Mouse (Mus musculus) lung, postnatal 14 days (tissue): Measurements from ENCODE around the gene Apc2.

ENCODE experiments used
- DNase-seq: peaks from one replicate; pipeline ENCODE4 v3.0.0; 2021

The Apc2 gene

DNA sequence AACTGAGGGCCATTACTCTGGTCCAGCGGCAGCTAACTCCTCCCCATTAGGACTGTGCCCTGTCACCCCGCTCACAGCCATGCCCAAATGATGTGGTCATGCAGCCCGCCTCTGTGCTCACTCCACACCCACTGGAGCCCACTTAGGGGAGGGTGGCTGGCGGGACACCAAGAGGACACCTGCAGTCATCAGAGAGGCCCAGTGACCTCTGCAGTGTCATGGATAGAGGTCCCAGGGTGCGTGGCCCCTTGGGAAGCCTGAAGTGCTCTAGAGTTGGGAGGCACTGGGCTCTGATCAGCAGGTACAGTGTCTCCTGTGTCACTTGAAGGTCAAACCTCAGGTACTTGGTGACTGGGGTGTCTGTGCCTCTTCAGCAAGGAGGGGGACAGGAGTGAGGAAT lies 1.0 kb downstream of the Apc2 start:
- DNase-seq = no peak

DNA sequence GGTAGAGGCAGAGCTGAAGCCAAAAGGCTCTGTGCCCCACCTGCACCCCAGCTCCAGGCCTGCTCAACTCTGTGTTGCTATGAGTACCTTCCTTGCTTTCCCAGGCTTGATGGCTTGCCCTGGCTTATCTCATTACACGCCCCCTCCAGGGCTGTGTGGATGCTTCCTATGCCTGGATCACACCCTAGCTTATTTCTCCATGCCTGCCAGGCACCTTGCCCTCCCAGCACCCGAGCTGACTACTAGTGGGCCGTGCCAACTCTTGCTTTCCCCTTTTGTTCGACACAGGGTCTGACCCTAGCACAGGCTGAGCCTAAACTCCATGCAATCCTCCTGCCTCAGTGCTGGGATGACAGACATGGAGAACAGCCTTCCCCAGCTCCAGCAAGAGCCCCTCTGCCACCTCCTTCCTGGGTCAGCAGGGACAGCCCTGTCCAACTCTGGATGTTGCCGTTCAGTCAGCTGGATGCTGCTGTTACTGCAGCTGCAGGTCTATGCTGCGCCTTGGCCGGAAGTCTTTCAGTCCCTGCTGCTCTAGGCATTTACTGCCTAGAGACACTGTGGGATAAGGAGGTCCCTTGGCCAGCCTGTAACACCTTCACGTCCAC lies 1.9 kb downstream of the Apc2 start:
- DNase-seq = no peak

DNA sequence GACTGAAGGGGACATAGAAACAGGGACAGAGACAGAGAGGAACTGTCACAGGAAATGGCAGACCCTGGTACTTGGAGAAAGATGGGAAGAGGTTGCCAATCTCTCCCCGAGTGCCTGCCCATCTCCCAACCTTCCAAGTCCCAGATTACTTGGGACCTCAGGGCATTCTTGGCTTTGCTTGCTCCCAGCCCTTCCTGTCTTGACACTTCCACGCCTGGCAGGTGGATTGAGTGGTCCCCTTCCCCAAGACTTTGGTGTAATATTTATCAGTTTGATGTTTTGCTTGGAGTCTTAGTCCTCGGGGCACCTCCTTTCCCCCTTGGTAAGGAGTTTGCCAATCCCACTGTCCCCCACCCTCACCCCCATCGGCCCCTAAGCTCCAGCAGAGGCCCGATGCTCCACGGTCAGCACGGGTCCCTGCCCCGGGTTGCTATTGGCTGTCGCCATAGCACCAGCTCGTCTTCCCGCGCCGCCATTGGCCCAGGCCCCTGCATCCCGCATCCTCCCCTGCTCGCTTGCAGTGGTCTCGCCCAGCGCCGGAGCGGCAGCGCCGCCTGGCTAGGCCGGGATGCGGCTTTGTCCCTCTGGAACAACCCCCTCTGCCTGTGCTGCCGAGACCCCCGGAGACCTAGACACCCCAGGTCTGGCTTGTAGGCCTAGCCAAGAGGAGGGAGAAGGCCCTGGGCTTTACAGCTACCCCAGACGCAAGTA lies 2.9 kb downstream of the Apc2 start:
- no peak for DNase-seq

DNA sequence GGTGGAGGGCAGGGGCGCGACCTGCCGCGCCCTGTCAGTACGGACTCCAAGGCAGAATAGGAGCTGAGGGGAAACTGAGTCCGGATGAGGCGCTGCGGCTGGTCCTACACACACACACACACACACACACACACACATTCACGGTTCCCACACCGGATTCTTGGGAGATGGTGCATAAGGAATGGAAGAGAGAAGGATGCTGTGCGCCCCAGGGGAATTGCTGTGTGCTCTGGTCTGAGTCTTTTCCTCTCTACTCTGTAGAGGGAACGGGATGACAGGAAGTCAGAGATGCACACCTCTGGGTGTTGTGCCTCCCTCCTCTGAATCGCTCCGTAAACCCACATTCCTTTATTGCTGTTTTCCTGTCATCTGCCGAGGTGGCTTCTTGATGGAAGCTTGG lies 3.5 kb downstream of the Apc2 start:
- no peak for DNase-seq

DNA sequence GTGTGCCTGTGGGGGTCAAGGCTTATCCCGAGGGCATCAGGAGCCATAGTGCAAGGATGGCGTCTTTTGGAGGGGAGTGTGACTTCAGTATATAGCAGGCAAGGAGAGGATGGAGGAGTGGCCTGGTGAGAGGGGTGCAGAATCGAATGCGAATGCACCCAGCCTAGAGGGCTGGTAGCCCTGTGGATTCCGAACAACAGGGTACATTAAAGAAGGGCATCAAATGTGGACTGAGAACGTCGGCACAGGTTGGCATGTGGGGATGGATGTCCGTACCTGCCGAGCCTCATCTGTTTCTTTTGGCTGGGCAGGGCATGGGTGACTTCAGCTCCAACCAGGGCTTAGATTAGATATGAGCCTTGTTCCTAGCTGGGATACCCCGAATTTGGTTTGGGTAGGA lies 4.0 kb downstream of the Apc2 start:
- no peak for DNase-seq

DNA sequence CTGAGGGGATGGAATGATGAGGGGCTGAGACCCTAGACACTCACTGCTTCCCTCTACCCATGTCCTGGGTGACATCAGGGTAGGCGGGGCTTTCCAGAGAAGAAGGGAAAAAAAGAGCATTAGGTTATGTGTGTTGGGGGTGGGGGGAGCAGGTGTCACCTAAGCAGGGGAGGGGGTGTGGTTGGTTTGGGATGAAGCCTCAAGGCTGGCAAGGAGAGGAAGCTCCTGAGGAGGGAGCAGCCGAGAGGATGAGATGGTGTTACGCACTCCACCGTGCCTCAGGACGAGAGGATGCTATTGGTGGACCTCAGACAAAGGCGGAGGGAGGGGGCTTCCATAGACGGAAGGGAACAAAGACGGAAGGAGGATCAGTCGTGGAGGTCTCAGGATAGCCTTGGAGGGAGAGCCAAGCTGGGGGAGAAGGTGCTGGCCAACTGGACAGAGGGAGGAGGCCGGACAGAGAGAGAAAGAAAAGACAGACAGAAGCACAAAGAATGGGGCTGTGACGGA lies 5.0 kb downstream of the Apc2 start:
- DNase-seq = no peak

DNA sequence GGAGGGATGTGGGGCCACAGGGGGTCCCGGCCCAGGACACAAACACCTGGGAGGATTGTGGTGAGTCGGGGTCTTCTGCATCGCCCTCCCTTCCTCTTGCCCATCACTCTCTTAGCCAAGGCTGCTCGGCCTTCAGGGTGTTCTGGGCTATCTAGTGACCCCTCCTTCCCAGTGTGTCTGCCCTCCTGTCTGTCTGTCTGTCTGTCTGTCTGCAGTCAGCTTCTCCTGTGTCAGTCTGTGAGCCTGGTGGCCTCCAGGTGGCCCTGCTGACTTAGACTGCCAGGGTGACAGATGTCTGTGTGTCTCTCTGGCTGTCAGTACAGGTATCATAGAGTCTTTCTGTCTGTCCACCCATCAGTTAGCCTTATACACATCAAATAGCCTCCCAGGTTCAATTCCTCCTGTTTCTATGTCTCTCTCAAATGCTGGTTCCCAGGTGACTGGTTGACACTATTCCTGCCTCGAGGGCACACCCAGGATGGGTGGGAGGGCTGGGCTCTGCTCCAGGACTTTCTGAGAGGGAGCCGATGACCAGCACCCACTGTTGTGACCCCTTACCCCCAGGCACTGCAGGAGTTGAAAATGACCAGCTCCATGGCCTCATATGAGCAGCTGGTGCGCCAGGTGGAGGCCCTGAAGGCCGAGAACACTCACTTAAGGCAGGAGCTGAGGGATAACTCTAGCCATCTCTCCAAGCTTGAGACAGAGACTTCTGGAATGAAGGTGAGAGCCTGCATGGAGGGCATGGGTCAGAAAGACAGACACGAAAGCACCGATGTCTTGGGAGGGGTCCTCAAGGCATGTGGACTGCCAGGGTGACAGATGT lies 5.7 kb downstream of the Apc2 start:
- no peak for DNase-seq

DNA sequence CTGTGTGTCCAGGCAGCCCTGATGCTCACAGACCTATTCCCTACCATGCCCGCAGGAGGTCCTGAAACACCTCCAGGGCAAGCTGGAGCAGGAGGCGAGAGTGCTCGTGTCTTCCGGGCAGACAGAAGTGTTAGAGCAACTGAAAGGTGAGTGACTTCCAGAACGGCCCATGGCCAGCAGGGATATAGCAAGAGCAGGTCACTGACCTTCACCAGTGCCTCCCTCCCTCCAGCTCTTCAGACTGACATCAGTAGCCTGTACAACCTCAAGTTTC lies 6.2 kb downstream of the Apc2 start:
- no peak for DNase-seq

DNA sequence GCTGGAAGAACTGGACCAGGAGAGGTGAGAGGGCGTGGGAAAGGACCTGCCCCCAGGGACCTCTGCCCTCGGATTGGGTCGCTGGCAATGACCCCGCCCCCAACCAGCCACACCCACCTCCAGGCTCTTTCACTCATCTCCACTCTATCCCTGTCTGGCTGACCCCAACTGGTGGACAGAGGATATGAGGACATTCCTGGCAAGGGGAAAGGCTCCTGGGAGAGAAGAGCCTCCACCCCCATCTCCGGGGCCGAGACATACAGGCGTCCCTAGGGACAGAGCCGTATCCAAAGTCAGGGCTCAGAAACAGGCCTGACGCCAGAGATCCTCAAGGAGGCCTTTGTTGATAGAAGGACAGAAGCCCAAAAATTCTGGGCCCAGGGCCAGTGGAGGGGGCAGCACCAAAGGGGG lies 6.7 kb downstream of the Apc2 start:
- peak; percentile 80 for DNase-seq

DNA sequence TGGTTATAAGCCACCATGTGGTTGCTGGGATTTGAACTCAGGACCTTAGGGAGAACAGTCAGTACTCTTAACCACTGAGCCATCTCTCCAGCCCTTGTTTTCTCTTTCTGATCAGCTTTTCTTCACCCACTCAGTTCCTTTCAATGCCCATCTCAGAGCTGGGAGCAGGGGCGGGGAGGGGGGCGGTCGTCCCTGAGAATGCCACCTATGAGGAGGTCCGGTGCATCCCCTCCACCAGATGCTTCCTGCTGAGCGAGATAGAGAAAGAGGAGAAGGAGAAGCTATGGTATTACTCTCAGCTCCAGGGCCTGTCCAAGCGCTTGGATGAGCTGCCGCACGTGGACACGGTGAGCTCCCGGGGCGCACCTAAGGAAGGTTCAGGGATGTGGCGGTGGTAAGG lies 8.7 kb downstream of the Apc2 start:
- no peak for DNase-seq

DNA sequence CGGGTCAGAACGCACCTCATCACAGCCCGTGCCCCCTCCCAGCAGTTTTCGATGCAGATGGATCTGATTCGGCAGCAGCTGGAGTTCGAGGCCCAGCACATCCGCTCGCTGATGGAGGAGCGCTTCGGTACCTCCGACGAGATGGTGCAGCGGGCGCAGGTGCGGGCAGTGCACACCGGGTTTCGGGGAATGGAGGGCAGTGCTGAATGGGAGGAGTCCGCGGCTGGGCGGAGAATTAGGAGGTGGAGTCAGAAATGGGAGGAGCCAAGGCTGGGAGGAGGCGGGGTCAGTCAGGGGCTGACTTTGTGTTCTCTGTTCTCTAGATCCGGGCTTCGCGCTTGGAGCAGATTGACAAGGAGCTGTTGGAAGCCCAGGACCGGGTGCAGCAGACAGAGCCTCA lies 9.1 kb downstream of the Apc2 start:
- DNase-seq = peak; percentile 33

DNA sequence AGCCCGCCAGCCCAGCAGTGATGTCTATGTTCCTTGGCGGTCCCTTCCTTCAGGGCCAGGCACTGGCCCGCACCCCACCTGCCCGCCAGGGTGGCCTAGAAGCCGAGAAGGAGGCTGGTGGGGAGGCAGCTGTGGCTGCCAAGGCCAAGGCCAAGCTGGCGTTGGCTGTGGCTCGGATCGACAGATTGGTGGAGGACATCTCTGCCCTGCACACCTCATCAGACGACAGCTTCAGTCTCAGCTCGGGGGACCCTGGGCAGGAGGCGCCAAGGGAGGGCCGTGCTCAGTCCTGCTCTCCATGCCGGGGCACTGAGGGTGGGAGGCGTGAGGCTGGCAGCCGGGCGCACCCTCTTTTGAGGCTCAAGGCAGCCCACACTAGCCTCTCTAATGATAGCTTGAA lies 15.8 kb downstream of the Apc2 start:
- DNase-seq = no peak

DNA sequence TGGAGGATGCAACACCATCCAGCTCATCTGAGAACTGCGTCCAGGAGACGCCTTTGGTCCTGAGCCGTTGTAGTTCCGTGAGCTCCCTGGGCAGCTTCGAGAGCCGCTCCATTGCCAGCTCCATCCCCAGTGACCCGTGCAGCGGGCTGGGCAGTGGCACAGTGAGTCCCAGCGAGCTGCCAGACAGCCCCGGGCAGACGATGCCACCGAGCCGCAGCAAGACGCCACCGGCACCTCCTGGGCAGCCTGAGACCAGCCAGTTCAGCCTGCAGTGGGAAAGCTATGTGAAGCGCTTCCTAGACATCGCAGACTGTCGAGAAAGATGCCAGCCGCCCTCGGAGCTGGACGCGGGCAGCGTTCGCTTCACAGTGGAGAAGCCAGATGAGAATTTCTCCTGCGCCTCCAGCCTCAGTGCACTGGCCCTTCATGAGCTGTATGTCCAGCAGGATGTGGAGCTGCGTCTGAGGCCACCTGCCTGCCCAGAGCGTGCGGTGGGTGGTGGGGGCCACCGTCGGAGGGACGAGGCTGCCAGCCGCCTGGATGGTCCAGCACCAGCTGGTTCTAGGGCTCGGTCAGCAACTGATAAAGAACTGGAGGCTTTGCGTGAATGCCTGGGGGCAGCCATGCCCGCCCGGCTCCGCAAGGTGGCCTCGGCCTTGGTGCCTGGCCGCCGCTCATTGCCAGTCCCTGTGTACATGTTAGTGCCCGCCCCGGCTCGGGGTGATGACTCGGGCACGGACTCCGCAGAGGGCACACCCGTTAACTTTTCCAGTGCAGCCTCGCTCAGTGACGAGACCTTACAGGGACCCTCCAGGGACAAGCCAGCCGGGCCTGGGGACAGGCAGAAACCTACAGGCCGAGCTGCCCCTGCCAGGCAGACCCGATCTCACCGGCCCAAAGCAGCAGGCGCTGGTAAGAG lies 17.1 kb downstream of the Apc2 start:
- DNase-seq = no peak

DNA sequence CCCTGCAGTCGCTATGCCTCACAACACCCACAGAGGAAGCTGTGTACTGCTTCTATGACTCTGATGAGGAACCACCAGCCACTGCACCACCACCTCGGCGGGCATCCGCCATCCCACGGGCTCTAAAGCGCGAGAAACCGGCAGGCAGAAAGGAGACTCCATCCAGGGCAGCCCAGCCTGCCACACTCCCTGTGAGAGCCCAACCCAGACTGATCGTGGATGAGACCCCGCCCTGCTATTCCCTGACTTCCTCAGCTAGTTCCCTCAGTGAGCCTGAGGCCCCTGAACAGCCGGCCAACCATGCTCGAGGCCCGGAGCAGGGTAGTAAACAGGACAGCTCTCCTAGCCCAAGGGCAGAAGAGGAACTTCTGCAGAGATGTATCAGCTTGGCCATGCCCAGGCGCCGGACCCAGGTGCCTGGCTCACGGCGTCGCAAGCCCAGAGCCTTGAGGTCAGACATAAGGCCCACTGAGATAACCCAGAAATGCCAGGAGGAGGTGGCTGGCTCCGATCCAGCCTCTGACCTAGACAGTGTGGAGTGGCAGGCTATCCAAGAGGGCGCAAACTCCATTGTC lies 17.9 kb downstream of the Apc2 start:
- no peak for DNase-seq

DNA sequence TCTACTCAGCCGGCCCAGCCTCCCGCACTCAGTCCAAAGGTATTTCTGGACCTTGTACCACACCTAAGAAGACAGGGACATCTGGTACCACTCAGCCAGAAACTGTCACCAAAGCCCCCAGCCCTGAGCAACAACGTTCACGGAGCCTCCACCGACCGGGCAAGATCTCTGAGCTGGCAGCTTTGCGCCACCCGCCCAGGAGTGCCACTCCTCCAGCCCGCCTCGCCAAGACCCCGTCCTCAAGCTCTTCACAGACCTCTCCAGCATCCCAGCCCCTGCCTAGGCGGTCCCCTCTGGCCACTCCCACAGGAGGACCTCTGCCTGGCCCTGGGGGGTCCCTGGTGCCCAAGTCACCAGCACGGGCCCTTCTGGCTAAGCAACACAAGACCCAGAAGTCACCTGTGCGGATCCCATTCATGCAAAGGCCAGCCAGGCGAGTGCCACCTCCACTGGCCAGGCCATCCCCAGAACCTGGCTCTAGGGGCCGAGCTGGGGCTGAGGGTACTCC lies 18.8 kb downstream of the Apc2 start:
- no peak for DNase-seq

DNA sequence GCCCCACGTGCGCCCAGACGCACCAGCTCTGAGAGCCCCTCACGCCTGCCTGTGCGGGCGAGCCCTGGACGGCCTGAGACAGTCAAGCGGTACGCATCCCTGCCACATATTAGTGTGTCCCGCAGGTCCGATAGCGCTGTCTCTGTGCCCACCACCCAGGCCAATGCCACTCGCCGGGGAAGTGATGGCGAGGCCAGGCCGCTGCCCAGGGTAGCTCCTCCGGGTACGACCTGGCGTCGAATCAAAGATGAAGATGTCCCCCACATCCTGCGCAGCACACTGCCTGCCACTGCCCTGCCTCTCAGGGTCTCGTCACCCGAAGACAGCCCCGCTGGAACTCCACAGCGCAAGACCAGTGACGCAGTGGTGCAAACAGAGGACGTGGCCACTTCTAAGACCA lies 19.5 kb downstream of the Apc2 start:
- DNase-seq = no peak

DNA sequence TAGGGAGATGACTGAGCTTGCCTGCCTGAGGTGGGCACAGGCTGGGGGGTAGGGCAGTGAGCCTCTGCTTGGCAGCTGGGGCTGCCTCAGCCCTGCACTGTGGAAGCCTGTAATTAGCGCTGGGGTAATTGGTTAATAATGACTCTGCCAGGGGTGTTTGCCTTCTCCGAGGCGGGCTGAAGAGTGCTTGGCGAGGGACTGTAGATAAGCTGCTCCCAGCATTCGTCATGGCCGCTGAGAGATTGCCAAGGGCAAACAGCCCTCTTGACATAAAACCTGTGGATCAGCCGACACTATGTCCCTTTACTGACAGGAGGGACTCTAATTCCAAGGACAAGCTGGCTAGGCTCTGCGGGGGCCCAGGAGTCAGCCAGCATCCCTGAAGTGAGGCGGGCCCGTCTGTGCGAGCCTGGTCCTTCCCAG lies 20.6 kb downstream of the Apc2 start:
- DNase-seq = no peak

DNA sequence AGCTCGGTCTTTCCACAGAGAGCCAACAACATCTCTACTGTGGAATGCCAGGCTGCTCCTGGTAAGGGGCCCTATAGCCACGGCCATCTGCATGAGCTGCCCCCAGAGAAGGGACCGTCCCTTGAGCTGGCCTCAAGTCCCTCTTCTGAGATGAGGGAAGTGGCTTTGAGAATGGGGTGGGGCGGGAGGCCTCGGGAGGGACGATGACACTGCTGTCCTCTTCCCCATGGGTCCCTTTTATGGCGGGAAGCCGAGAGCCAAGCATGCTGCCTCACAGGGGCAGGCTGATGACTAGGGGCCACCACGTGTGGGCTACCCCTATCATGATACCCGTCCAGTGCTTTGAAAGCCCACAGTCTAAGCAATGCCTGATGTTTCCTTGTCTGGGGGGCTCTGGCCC lies 21.2 kb downstream of the Apc2 start:
- DNase-seq = no peak

DNA sequence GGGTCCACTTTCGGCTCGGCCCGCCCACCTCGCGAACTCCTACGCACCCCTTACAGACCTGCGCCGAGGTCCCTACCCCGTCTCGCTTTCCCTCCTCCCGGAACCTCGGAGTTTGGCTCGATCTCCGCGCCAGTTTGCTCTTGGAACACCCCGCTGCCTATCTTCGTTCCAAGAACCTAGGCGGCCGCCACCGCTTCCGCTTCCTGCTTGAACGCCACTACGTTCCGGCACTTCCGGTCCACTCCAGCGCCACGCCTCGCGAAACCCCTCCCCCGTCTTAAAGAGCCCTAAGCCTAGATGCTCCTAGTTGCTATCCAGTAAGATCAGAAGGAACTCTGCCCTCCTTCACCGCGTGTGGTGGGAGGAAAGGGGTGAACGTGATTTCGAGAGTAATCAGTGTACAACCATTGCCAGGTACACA lies 24.6 kb downstream of the Apc2 start, which contains the start of gene 2310011J03Rik:
Gene 2310011J03Rik (minus strand): TSS at position 198 of the 421 bp plus-strand sequence.
- DNase-seq = peak; percentile 95

DNA sequence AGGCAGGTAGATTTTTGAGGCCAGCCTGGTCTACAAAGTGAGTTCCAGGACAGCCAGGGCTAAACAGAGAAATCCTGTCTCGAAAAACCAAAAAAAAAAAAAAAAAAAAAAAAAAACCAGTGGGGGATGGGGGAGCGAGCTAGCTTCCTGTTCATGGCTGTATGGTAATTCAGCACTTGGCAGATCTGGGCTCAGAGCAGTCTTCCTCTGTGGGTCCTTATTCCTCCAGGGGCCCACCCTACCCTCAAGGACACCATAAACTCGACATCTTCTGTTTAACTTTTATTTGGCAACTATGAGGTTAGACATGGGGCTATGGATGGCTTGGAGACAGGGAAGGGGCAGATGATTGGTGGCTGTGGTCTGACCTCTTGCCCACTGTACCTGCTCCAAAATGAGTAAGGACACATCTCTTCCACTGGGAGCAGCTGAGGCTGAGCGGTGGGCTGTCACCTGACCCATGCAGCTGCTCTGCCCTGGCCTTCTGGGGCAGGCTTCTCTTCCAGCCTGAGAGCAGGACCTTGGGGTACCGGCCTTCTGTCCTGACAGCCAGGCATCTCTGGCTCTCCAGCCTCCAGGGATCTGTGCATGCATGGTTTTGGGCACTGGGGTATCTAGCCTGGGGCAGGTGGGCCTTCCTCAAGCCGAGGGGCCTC lies 25.4 kb downstream of the Apc2 start:
- DNase-seq = no peak

DNA sequence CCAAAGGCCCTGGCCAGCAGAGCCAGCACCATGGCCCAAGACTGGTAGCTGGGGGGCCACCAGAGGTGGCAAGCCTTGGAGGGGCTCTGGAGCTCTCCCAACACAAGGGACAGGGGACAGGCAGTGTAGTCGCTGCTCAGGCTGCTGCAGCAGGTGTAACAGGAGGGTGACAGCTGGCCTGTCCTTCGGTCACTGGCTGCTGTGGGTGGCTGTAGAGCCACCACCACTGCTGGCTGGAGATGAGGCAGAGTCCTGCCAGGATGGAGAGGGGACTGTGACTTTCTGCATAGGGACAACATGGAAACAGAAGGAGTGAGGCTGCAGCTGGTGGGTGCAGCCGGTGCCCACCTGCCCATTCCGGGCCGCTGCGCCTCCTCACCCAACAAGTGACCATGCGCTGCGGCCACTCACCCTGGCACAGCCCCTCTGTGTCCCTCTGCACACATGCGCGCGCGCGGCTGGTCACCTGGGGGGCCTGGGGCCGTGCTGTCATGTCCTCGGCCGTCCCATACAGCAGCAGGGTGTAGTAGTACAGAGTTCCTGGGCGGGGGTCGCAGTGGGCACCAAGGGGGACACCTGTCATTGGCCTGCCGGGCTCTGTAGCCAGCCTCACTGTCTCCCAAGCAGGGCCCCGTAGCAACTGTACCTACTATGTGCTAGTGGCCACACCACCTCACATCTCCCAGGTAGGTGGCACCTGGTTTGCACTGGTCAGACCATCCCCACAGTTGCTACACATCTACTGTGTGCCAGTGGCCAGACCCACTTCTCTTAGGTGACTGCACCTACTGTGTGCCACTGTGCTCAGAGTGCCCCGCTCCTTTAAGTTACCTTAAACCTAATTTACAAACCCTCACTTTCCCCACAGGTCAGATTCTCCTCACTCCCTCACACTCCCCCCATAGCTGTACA lies 26.1 kb downstream of the Apc2 start:
- no peak for DNase-seq
